Mouse (Mus musculus) limb, embryonic 15.5 days (tissue): ENCODE data around the gene Ndc80. TPM values are rescaled to one million over a fixed set of nuclear protein-coding genes. Genes with fewer than 3 reads are reported as not detected.
"Not testable (repeated sequence)": the region's sequence is repeated elsewhere in the genome, so short reads cannot be mapped to it uniquely, and the experiment has no call there.

ENCODE experiments used
- ATAC-seq: fragments of 200-750 bp; cut with Nextera tagmentation; 2 replicates; pipeline ENCODE4 v1.8.0; 2017; ENCODE audit warnings: low read depth, moderate TSS enrichment; ENCODE audit not compliant: insufficient number of reproducible peaks, low FRiP score, low TSS enrichment
- H3K27ac ChIP-seq: fragments of 300-500 bp; sonication (generic); 2 replicates; pipeline ENCODE4 v1.5.1; 2015; ENCODE audit warnings: moderate library complexity, mild to moderate bottlenecking, inconsistent platforms
- H3K27me3 ChIP-seq: fragments of 300-500 bp; sonication (generic); 2 replicates; pipeline ENCODE4 v1.6.1; 2015; ENCODE audit warnings: inconsistent platforms
- H3K36me3 ChIP-seq: fragments of 300-500 bp; sonication (generic); 2 replicates; pipeline ENCODE4 v1.6.1; 2015; ENCODE audit warnings: inconsistent platforms
- H3K4me1 ChIP-seq: fragments of 300-500 bp; sonication (generic); 2 replicates; pipeline ENCODE4 v1.6.1; 2015; ENCODE audit warnings: inconsistent platforms
- H3K4me2 ChIP-seq: fragments of 300-500 bp; sonication (generic); 2 replicates; pipeline ENCODE4 v1.6.1; 2015; ENCODE audit warnings: mild to moderate bottlenecking, inconsistent platforms
- H3K4me3 ChIP-seq: fragments of 300-500 bp; sonication (generic); 2 replicates; pipeline ENCODE4 v1.5.1; 2015; ENCODE audit warnings: mild to moderate bottlenecking, inconsistent platforms
- H3K9ac ChIP-seq: fragments of 300-500 bp; sonication (generic); 2 replicates; pipeline ENCODE4 v1.6.1; 2015; ENCODE audit warnings: inconsistent platforms
- H3K9me3 ChIP-seq: fragments of 300-500 bp; sonication (generic); 2 replicates; pipeline ENCODE4 v1.6.1; 2016; ENCODE audit warnings: inconsistent platforms
- WGBS: fragments of 180-500 bp; shearing (Covaris S2); methylation state at CpG from one replicate; pipeline ENCODE4 v1.1.7; 2015; 5-methylcytosine and 5-hydroxymethylcytosine counted together
- polyA plus RNA-seq: library from polyadenylated mRNA; unstranded; fragments of >200 nt; fragmentation: Nextera tagmentation; extraction: Ambion mirVana; gene quantifications from 2 replicates; pipeline ENCODE4 v1.2.1, GENCODE M21; 2015

Ndc80 gene
- polyA plus RNA-seq, 1 experiment from 2014 or later = 36.7 TPM

DNA sequence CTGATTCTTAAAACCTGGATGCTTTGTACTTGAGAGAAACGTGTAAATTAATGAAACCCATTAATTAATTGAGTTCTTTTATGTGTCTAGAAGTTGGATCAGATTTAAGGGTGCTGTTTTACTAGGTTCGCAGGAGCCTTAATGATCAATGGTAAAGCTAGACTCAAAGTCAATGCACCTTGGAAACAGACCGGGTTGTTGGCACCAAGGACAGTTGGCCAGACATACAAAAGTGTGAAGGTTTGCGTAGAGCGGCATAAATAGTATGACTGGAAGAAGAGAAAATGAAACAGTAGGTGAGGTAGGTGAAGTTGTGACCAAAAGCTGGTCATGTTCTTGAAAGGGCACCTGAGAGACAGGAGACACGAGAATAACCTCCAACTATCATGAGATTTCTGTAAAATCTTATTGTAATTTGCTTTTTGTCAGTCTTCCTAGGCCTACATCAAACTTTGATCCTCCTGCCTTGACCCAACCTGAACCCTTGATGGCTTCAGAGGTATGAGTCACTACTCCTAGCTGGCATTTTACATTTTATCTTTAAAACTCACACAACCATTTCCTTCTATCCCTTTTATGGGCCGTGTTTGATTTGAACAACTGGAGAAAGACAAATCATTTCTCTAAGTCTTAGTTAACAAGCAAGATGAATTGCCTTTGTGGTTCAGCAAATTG, 50.2 kb downstream of the Ndc80 start:
- Histone ChIP-seq H3K4me3 (peak overlapping the region; percentile 94), H3K27ac (peak overlapping the region; percentile 99; the same call in 1 of the 2 replicates), H3K9me3 (no peaks in the 10 kb centered on the region), H3K4me1 (peaks cover 10% of the 10 kb centered on the region), H3K27me3 (no peaks in the 10 kb centered on the region), H3K4me2 (peak overlapping the region; percentile 56), H3K9ac (no peak overlapping the region; the same call in 1 of the 2 replicates), H3K36me3 (no peaks in the 10 kb centered on the region)
- 61% methylated on average over 7 of the region's 7 CpGs for WGBS
- ATAC-seq = no peak

DNA sequence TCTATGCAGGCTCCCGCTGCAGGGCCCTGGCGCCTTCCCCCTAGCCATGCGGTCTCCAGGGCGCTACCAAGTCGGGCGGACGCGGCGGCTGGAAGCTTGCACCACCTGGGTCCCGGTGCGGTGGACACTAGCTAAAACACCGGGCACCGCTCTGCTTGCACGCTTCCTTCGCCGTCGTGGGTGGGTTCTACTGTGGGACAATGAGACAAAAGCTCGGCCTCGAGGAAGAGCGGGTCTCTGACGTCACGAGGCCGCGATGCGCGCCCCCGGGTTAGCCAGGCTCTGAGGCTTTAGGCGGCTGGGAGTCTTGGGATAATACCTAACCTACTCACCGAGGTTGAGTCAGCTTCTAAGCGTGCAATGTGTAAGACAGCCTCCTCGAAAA, 51.0 kb downstream of the Ndc80 start:
- no peaks in the 10 kb centered on the region for H3K27me3 ChIP-seq
- H3K27ac ChIP-seq = peak overlapping the region; percentile 99
- H3K4me3 ChIP-seq = peak overlapping the region; percentile 94
- peaks cover 10% of the 10 kb centered on the region for H3K4me1 ChIP-seq
- peak; percentile 71 for ATAC-seq
- peak overlapping the region; percentile 56 for H3K4me2 ChIP-seq
- no peaks in the 10 kb centered on the region for H3K36me3 ChIP-seq
- WGBS = under 1% methylated on average over 31 of the region's 31 CpGs
- no peaks in the 10 kb centered on the region for H3K9me3 ChIP-seq
- peak overlapping the region; percentile 91 for H3K9ac ChIP-seq

DNA sequence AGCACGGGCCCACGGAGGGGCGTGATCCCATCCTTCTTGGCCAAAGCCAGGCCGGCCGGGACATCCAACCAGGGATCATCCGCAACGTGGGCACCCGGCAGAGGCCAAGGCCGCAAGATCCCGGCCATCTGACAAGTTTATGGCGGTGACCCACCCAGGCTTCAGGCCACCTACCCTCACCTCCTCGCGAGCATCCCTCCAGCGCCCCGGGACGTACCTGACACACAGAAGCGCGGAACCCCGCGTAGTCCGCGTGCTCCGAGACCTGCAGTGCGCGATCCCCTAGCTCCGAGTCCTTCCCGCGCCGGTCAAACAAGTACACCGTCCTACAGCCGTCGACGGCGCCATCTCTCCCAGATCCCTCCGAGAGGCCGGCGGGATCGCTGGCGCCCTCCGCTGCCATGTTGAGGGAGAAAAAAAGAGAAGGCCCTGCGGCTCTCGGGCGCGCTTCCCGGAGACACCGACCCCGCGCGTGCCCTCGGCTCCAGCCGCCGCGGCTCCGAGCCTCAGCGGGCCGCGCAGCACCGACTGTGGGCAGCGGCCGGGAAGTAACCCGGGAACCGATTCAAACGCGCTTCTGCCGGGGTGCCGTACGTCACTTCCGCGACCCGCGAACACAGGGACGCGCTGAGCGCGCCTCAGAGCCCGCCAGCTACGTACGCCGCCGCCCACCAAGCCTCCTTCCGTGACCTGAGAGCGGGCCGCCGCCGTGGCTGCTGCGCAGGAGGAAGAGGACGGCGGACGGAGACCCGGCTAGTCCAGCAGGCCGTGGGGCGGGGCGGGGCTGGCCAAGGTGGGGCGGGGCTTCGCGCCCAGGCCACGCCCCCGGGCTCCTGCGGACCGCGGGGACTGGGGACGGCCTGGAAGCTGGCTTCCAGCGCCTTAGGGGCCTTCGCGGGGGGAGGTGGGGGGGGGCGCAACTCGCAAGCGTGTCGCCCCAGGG, 51.6 kb downstream of the Ndc80 start, which contains the start of gene Smchd1:
Gene Smchd1 (minus strand): TSS at position 582 of the 943 bp plus-strand sequence.
- under 1% methylated on average over 105 of the region's 109 CpGs for WGBS
- no peaks in the 10 kb centered on the region for H3K9me3 ChIP-seq
- peaks cover 10% of the 10 kb centered on the region for H3K4me1 ChIP-seq
- H3K27me3 ChIP-seq = no peaks in the 10 kb centered on the region
- peak within 1 kb of the TSS; percentile 94 for H3K4me3 ChIP-seq
- H3K36me3 ChIP-seq = no peaks in the 10 kb centered on the region
- peak within 1 kb of the TSS; percentile 99 for H3K27ac ChIP-seq
- peak within 1 kb of the TSS; percentile 72 for H3K4me2 ChIP-seq
- peak; percentile 98 for ATAC-seq
- peak within 1 kb of the TSS; percentile 91 for H3K9ac ChIP-seq

DNA sequence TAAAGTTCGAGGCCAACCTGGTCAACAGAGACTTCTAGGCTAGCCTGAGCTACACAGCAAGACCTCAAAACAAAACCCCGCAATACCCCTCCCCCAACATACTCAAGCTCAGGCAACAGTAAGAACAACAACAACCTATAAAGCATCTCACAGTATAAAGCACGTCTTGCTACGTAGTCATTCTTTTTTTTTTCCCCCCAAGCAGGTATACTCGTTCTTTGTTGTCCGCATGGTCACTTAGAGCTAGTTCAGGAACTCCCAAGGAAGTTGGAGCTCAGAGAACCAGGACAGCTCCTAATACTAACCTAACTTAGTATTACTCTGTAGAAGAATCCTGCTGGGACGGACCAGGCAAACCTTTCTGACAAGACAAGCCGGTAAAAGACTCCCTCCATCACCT, 52.5 kb downstream of the Ndc80 start:
- 16% methylated on average over 8 of the region's 8 CpGs for WGBS
- Histone ChIP-seq H3K36me3 (no peaks in the 10 kb centered on the region), H3K4me3 (peak overlapping the region; percentile 94), H3K27ac (no peak overlapping the region), H3K4me1 (peaks cover 10% of the 10 kb centered on the region), H3K9ac (peak overlapping the region; percentile 91), H3K9me3 (no peaks in the 10 kb centered on the region), H3K27me3 (no peaks in the 10 kb centered on the region), H3K4me2 (peak overlapping the region; percentile 72)
- no peak for ATAC-seq

DNA sequence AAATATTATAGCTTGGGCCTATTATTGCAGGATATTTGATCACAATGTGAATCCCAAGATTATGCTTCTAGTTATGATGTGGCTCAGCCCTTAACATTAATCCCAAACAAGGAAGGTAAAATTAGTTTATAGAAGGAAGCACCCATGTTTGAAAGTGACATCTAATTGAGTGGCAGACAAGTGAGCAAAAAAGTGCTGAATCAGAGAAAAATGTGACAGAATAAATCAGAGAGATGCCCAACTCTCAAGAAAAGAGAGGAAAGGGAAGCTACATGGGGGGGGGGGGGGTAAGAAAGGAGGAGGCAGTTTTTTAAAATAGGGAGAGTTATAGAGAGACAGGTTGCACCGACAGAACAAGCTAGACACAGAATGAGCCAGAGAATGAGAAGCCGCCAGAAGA, 55.4 kb downstream of the Ndc80 start:
- no peak overlapping the region for H3K27ac ChIP-seq
- WGBS = 75% methylated on average over 2 of the region's 2 CpGs
- H3K36me3 ChIP-seq = no peaks in the 10 kb centered on the region

DNA sequence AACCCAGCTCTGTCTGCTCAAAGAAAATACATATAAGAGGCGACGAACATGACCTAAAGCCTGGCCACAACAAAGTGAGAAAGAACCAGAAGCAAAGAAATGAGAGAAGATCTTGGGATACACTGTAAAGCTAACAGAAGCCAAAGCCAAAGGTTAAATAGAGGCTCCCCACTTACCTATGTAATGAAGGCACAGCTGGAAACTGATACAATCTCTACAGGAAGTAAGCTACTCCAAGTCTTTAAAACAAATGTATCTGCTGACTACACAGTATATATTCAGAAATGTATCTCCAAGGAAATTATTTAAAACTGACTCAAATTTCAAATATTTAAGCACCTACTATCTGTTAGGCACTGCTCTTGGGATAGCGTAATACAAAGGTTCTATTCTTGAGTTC, 66.3 kb downstream of the Ndc80 start:
- Histone ChIP-seq H3K27ac (no peak overlapping the region), H3K9ac (no peak overlapping the region), H3K4me2 (no peak overlapping the region), H3K27me3 (no peaks in the 10 kb centered on the region), H3K36me3 (peaks cover 48% of the 10 kb centered on the region), H3K9me3 (no peaks in the 10 kb centered on the region), H3K4me3 (no peak overlapping the region), H3K4me1 (no peaks in the 10 kb centered on the region)
- 94% methylated on average over 3 of the region's 3 CpGs for WGBS
- ATAC-seq = no peak

More for the DNA sequence above, 55.4 kb downstream of the Ndc80 start:
- ATAC-seq = no peak
- Histone ChIP-seq H3K4me2 (no peak overlapping the region), H3K9me3 (no peaks in the 10 kb centered on the region), H3K4me3 (no peak overlapping the region), H3K27me3 (no peaks in the 10 kb centered on the region), H3K9ac (no peak overlapping the region), H3K4me1 (peaks cover 10% of the 10 kb centered on the region)

DNA sequence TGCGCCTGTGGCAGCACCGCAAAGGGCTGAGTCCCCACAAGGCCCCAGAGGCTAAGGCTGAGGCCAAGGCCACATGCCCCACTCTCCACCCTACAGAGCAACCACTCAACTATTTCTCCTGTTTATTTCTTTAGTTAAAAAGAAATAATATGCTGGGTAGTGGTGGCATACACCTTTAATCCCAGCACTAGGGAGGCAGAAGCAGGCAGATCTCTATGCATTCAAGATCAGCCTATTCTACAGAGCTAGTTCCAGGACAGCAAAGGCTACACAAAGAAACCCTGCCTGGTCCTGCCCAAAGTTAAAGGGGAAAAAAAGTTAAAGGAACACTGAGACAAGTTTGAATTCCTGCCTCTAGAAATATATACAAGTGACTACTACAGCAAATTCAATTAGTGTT, 66.8 kb downstream of the Ndc80 start, which contains the start of gene Gm4707:
Gene Gm4707 (minus strand): TSS at position 101 of the 400 bp plus-strand sequence.
- H3K27me3 ChIP-seq = no peaks in the 10 kb centered on the region
- H3K4me2 ChIP-seq = no peak within 1 kb of the TSS
- no peaks in the 10 kb centered on the region for H3K4me1 ChIP-seq
- H3K9me3 ChIP-seq = no peaks in the 10 kb centered on the region
- no peak within 1 kb of the TSS for H3K4me3 ChIP-seq
- H3K27ac ChIP-seq = no peak within 1 kb of the TSS
- ATAC-seq = no peak
- H3K36me3 ChIP-seq = peaks cover 52% of the 10 kb centered on the region
- H3K9ac ChIP-seq = no peak within 1 kb of the TSS
- WGBS = 98% methylated on average over 2 of the region's 2 CpGs

DNA sequence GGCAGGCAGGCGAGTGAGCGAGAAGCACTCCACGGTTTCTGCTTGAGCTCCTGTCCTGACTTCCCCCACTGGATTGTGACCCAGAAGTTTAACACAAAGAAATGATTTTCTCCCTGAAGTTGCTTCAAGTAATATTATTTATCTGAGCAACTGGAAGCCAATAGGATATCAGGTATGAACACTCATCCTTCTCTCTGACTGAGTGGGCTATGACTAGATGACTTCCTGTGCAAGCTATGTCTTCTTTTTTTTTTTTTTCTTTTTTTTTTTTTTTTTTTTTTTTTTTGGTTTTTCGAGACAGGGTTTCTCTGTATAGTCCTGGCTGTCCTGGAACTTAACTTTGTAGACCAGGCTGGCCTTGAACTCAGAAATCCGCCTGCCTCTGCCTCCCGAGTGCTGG, 69.3 kb downstream of the Ndc80 start:
- H3K4me2 ChIP-seq, ATAC-seq, H3K9me3 ChIP-seq, H3K27me3 ChIP-seq, H3K4me1 ChIP-seq, H3K4me3 ChIP-seq, H3K9ac ChIP-seq, H3K27ac ChIP-seq: not testable (repeated sequence)
- peaks cover 53% of the 10 kb centered on the region for H3K36me3 ChIP-seq
- WGBS = 92% methylated on average over 6 of the region's 6 CpGs

Other genes starting within 250 kb of the Ndc80 start
- gene Emilin2, start 214.9 kb downstream of the Ndc80 start, polyA plus RNA-seq = 32.9 and 39.3 TPM in 2 replicates
- gene Gm4707, start 66.9 kb downstream of the Ndc80 start, polyA plus RNA-seq = 2.3 and 2.7 TPM in 2 replicates
- 50.8 and 53.3 TPM in 2 replicates for gene Smchd1, start 51.5 kb downstream of the Ndc80 start, polyA plus RNA-seq
- 0.88 and 1.1 TPM in 2 replicates for gene Spdya, start 25.2 kb upstream of the Ndc80 start, polyA plus RNA-seq
- 68.8 and 70.1 TPM in 2 replicates for gene Wdr43, start 89.0 kb upstream of the Ndc80 start, polyA plus RNA-seq
- gene Togaram2, start 146.4 kb upstream of the Ndc80 start, polyA plus RNA-seq = 0.29 and 0.50 TPM in 2 replicates
- not detected in 2 replicates for gene Pcare, start 226.0 kb upstream of the Ndc80 start, polyA plus RNA-seq
- gene Clip4, start 241.6 kb upstream of the Ndc80 start, polyA plus RNA-seq = 15.1 and 15.3 TPM in 2 replicates